Mouse (Mus musculus) olfactory bulb, adult 2 months (tissue): ENCODE data around the gene 1700025G04Rik.
"Not testable (repeated sequence)": the region's sequence is repeated elsewhere in the genome, so short reads cannot be mapped to it uniquely, and the experiment has no call there.

ENCODE experiments used
- CTCF ChIP-seq: fragments of 200-500 bp; IDR thresholded peaks from 2 replicates; pipeline ENCODE4 v1.5.1; 2012; ENCODE audit warnings: low read depth, mild to moderate bottlenecking, low read length, moderate library complexity; ENCODE audit not compliant: insufficient read depth
- POLR2A ChIP-seq: fragments of 200-500 bp; IDR thresholded peaks from 2 replicates; pipeline ENCODE4 v1.6.1; 2012; ENCODE audit warnings: mild to moderate bottlenecking, low read depth, low read length, moderate library complexity; ENCODE audit not compliant: insufficient read depth

GRCm38 (mm10) chr1:151840345-151840744 lies 249.6 kb downstream of the 1700025G04Rik start:
- TF ChIP-seq CTCF, POLR2A: not testable (repeated sequence)
